Mouse (Mus musculus): ENCODE results near the gene Kcnh4. TPM values are rescaled to one million over a fixed set of nuclear protein-coding genes. Genes with fewer than 3 reads are reported as not detected.

The Kcnh4 gene
- under 1 TPM; 0.28 to 0.32 TPM for total RNA-seq (2021)
- 0.45 and 0.57 TPM in 2 replicates for polyA plus RNA-seq (2012; rRNA removed)
- long read RNA-seq = 0 reads

DNA sequence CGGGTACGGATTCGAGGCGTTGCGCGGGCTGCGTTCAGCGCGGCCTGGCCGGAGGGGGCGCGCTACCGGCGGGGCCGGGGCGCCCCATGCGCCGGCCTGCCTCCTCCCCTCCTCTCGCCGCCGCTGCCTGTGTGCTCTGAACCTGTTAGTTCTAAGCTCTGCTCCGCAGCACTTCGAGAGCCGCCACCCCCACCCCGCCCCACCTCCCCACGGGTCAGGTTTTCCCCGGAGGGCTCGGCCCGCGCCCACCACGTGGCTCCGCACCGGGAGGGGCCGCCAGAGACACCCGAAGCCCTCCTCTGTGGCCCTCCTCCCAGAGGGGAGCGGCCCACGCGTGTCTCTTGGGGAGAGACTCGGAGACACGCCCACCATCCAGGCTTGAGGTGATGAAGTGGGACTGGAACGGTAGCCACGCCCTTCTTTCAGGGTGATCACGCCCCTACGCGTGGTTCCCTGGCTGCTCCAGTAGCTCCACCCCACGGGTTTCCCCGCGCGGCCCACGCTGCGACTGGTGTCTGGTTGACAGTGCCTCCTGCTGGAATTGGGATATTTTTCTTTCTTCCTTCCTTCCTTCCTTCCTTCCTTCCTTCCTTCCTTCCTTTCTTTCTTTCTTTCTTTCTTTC lies at the start of gene Kcnh4:
Gene Kcnh4, minus strand, starts transcription at position 332 of the 623 bp plus-strand sequence.
- DNase-seq = peak; percentile 66

DNA sequence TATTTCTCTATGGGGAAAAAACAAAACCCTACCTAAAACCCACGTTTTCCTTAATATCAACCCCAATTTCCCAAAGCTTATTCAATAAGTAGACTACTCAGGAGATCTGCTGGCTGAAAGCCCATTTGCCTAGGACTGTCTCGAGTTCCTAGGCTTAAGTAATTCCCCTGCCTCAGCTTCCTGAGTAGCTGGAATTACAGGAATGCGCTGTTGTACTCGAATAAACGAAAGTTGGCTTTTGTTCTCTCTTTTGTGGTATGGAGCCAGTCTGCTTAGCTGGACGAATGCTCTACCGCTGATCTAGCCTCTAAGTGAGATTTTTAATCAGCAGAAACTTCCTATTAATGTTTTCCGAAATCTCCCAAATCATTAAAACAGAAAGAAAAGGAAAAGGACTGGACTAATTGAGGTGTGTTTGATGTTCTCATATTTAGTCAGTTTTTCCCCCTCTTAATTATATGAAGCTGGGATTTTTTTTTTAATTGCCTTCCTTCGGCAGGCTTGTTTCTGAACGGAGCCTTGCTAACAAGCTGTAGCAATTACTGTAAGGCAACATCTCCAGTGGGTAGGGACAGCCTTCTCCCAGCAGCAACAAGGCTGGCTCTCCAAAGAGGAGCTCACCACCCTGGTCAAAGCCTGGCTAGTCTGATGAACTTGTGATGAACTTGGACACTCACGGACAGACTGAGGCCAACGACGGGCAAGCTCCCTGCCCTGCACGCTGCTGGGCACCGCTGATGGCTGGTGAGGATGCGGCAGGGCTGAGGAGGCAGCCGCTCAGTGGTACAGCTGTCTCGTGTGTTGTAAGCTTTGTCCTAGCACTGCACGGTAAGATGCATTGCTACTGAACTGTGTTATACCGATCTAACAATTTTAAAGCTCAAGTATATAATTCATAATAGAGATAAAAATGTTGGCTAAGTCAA lies 46.9 kb upstream of the Kcnh4 start:
- no peak for DNase-seq

DNA sequence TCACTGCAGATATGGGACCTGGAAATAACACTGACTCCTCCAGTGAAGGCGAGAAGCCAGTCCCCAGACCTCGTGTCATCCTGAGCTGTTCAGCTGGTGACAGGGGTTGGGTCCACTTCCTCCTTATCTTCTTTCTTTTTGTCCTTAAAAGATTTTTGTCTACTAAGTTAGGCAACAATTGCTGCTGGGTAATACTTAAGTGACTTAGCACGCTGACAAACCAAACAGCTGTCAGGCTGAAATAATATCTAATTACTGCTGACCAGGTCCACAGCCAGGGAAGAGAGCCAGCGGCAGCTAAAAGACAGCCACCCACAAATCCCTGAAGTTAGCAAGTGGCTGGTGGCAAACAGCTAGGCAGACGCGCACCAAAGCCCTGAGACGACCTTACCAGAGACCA lies 45.8 kb upstream of the Kcnh4 start:
- no peak for DNase-seq

DNA sequence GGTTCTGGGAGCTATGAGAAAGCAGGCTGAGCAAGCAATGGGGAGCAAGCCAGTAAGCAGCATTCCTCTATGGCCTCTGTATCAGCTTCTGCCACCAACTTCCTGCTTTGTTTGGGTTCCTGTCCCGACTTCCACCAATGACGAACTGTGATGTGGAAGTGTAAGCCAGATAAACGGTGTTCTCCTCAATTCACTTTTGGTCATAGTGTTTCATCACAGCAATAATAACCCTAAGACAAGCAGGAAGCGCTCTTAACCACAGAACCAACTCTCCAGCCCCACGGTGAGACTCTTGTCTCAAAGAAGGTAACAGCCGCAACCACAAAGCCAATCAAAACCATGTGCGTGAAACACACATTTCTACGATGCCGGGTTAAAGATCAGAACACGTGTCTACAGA lies 44.7 kb upstream of the Kcnh4 start:
- no peak for DNase-seq

DNA sequence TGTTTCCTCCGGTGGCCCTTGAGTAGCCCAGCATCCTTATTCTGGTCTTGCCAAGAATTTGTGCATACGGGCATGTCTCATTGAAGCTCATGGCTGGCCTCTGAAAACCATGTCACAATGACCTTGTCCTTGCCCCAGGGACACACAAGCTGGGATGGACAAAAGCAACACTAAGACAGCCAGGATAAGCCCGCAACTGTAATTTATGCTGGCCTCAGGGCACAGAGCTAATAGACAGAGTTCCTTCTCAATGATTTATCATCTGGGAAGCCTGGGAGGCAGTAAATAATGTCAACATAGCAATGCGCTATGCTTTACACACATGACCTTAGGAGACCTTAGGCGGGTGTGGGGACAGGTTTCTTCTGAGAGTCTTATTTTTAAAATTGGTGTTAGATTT lies 39.7 kb upstream of the Kcnh4 start:
- peak; percentile 89 for DNase-seq

DNA sequence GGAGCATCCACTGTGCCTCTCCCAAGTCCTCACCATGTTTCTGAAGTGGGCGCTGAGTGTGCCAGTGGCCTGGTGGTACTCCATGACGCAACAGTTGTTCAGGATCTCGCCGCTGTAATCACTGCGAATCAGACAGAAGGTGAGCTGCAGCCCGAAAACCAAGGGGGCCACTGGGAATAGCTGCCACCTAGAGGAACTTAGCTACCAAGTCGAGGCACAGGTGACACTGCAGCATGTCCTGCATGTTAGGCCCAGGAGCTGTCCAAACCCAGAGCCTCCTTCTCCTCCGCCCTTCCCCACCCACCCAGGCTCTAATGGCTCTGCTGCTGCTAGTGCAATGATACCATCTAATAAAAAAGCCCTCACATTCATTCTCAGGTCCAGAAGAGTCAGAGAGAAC lies 36.8 kb upstream of the Kcnh4 start:
- DNase-seq = no peak

DNA sequence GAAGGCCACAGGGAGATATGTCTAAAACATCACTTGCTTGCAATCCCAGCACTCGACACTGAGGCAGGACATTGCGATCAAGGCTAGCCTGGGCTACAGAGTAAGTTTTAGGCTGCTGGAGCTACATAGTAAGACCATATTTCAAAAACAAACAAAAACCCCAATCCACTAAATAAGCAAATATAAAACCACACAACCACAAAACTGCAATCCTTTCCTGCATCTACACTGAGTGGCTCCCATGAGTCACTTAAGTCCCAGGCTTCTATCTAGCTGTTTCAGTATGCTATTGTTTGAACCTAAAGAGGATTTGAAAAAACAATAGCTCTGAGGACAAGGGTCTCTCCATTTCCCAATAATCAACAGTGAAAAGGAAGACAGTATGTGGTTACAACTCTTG lies 35.6 kb upstream of the Kcnh4 start:
- no peak for DNase-seq

DNA sequence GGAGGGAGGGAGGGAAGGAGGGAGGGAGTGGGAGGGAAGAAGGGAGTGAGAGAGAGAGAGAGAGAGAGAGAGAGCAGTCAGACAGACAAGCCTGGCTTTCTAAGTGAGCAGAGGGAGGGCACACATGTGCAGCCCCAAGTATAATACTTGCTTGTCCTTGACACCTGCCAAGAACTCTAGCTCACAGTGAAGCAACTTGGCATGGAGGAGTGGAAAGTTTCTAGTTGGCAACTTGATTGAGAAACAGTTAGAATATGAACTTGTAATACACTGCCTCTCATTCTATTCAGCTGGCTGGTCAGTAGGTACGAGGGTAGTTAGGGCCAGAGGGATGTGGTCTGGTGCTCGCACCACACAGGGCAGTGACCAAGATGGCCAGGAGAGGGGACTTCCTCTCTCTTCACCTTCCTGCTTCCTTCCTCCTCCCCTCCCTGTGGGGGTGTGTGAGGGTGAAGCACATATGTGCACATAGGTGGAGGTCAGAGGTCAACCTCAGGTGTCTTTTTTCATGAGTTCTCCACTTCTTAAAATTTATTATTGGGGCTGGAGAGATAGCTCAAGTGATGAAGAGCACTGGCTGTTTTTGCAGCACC lies 31.8 kb upstream of the Kcnh4 start:
- DNase-seq = peak; percentile 85

DNA sequence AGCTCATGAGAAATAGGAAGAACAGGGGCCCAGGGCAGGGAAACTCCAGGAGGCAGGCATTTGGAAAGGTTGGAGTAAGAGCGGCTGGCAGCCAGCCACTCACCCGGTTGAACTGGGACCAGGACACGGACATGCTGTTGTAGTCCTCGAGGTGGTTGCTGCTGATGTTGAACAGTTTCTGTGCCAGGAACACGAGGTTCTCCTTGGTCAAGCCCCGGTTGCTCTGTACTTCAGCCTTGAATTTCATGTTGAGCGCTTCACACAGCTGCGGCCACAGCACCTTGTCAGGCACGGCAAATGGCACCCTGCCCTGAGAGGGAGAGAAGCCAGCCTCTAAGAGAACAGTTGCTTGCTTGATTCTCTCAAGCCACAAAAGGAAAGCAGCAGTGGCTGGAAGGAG lies 30.9 kb upstream of the Kcnh4 start:
- peak; percentile 78 for DNase-seq

DNA sequence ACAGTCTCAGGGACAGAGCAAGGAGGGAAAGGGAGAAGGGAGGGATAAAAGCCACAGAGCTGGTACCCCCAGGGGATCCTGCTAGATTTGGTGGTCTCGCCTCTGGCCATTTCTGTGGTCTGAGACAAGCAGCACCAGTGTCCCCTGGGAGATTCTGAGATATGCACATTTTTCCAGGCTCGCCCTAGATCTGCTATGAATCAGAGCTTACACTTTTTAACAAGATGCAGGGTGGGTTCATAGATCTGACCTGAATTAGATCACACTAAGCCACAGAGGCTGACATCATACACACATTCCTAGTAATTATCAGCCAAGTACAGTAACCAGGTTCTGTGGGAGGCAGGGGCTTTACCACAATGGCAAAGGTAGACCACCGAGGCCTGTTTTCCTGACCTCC lies 30.0 kb upstream of the Kcnh4 start:
- DNase-seq = no peak

DNA sequence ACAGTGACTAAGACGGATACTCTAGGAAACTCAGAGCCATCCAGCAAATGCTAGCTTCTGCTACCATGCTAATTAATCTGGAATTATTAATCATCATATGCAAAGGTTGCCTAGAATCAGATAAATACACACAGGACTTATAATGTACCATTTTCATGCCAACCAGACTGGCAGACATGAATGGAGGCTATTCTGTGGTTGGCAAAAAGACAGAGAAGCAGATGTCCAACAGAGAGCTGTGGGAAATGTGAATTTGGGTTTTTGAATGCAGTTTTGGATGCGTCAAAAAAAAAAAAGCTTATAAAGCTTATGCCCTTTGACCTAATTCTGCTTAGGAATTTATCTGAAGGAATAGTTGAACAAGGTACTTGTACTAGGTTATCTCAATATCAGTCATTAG lies 26.0 kb upstream of the Kcnh4 start:
- DNase-seq = no peak

DNA sequence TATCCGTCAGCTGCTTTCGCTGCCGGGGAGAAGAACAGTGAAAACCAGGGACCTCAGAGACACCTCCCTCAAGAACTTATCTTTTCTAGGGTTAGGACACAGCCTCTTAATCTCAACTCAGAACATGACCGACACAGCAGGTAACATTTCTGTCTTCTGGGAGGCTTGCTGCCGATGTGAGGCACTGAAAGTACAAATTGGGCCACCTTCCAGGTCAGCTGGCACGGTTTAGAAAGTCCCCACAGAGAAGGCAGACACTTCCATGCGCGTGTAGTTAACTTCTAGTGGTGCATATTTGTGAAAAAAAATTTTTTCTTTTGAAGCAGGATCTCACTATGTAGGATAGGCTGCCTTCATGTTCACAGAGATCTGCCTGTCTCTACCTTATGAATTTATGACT lies 24.5 kb upstream of the Kcnh4 start:
- no peak for DNase-seq

DNA sequence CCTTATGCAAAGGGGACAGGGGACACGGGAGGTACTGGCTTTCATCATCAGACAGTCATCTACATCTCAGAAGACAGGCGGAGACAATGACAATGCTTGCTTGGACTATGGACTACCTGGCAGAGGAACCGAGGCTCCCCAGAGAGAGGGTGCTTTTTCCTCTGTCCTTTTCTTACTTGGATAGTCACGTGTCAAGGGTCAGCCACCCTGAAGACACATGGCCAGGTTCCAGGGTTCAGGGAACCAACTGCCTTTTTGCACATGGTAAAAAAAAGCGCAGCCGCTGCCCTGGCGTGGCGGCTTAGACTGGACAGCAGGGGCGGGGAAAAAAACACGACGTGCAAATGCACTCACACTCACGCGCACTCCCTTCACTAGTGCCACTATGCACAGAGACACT lies 22.8 kb upstream of the Kcnh4 start:
- no peak for DNase-seq

DNA sequence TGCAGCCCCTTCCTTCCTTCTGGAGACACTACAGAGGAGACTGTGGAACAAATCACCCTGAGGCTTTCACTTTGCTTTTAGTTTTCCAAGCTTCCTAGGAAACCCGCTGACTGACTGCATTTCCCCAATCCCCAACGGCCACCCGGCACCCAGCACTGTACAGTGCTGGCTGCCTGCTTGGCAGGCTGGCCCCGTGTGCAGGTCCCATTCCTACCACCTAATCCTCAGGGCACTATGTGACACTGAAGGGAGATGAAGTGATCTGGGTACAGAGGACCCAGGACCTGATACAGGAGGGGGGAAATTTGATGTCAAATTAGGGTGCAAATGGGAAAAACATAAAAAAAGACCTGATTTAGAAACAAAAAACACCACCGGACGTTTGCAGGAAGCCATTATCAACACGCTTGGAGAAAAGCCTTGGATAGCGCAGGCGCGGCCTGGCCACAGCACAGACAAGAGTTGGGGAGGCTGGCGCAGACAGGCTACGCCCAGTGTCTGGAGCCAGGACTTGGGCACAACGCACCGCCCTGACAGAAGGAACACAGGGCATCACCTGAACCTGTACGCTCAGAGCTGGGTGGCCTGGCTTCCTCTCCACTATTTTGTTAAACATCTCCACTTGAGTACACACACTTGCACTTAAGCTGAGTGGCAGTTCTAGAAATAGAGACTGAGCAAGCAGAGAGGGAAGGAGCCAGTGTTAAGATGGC lies 22.2 kb upstream of the Kcnh4 start:
- DNase-seq = no peak

DNA sequence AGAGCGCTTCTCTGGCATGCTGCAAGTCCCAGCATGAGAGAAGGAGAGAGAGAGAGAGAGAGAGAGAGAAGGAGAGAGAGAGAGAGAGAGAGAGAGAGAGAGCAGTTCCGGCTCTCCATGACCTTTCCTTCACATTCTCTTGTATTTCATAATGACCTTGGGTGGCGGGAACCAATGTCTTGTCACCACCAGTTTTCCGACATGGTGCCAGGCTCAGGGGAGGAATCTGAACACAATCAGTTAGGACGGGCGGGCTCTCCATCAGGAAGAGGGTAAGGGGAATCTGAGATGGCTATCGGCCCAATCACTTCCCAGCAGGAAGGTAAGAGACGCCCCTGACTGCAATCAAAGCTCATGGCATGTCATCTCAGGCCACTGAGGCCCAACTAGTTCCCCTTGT lies 20.5 kb upstream of the Kcnh4 start:
- peak; percentile 68 for DNase-seq

DNA sequence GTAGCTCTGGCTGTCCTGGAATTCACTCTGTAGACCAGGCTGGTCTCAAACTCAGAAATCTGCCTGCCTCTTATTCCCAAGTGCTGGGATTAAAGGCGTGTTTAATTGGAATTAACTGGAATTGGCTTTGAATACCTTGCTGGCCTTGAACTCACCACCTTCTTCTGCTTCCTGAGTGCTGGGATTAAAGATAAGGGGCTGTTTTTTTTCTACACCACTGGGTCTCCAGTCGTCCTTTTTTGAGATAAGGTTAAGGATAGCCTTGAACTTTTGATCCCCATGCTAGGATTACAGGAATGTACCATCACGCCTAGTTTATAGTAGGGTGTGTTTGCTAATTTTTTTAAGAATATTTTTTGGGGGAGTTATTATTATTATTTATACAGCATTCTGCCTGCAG lies 18.3 kb upstream of the Kcnh4 start:
- no peak for DNase-seq

DNA sequence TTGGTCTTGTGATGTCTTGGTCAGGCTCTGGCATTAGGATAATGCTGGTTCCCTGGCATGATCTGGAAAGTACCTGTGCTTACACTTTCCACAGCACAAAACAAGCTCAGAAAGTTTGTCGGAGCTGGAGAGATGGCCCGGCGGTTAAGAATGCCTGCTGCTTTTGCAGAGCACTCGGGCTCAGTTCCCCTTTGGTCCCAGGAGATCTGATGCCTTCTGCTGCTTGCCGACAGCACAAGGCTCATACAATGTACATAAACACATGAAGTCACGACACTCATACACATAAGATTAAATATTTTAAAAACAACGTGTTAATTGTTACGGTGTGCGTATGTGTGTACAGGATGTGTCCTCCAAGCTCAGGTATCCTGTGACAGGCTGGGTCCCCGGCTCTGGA lies 16.2 kb upstream of the Kcnh4 start:
- DNase-seq = no peak

DNA sequence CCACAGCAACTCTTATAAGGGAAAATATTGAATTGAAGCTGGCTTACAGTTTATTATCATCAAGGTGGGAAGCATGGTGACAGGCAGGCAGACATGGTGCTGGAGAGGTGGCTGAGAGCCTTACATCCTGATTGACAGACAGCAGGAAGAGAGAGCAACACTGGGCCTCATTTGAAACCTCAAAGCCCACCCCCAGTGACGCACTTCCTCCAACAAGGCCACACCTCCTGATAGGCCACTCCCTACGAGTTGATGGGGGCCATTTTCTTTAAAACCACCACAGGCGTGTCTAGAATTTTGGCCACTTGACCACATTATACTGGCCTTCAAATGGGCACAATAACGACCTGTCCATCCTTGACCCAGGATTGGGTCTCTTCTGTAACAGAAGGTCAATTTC lies 14.5 kb upstream of the Kcnh4 start:
- no peak for DNase-seq

DNA sequence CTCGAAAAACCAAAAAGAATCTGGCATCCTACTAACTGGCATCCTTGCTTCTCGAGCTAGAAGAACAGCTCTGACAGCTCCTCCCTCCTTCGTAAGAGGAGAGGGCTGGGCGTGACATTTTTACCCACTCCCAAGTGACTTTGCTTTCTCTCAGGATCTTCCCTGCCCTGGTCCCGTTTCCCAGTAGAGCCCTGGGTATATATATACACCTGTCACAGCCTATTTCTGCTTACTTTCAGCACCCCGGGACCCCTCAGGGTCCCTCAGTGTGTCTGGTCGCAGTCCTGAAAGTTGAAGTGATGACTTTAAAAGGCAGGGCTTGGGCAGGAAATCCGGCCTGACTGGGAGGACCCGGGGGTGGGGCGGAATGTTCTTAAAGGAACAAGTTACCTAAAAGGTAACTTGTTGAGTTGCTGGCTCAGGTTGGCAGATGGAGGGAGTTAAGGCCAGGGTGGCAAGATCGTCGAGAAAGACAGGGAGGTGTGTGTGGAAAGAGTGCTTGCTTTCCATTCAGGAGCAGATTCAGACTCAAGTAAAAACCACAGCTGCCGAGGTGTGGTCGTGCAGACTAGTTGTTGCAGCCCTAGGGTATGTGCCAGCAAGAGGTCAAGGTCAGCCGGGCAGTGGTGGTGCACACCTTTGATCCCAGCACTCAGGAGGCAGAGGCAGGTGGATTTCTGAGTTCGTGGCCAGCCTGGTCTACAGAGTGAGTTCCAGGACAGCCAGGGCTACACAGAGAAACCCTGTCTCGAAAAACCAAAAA lies 11.1 kb upstream of the Kcnh4 start, which contains the start of gene Ghdc:
Gene Ghdc, minus strand, starts transcription at position 312 of the 763 bp plus-strand sequence.
- peak; percentile 93 for DNase-seq

DNA sequence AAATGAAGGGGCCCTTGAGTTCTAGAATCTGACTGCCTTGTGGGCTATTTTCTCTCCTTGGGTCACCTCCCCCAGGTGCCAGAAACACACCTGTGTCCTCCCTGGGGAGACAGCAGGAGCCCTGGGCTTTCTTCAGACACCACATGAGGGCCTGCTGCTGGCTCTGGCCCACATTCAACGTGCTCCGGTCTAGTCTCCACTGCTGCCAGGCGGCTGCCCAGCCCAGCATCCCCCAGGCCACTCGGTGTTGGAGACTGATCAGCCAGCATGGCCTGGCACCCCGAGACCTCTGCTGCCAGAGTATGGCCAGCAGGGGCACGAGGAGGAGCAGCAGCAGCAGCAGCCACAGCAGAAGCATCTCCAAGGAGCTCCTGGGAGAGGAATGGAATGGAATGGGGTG lies 10.2 kb upstream of the Kcnh4 start:
- DNase-seq = no peak

DNA sequence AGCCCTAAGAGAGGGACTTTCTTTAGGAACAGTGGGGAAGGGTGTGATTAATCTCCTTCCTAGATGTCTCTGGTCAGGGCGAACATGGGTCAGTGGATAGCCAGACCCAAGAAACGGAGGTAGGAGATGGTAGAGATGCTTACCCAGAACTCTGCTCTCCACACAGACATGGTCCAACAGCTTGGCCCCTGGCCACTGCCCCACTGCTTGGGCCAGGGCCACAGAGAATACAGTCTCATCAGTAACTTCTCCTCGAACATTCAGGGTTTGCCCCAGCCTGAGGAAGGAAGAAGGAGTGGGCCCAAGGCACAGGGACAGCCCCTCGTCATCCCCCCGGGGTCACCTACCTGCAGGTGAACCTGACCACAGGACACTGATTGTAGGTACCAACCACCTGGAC lies 8.1 kb upstream of the Kcnh4 start:
- DNase-seq = no peak

DNA sequence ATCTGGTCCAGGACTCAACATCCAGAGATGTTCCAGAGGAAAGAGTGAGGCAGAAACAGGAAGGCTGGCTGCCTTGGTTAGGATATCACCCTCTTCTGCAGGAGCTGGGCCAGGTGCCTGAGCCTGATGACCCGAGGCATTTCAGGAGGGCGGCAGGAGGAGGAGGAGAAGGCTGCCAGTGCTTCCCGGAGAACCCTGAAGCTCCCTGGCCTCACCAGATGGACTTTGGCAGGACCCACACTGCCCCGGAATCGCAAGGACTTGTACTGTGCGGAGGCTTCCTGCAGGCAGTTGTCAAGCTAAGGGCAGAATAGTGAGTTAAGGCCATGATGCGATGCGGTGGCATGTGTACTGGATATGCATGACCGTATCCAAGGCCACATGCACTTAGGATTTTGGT lies 7.0 kb upstream of the Kcnh4 start:
- no peak for DNase-seq
